Mouse (Mus musculus) thymus, adult 2 months (tissue): ENCODE results near the gene Rbfox2.

Experiments
- CTCF ChIP-seq: fragments of 200-500 bp; IDR thresholded peaks from 2 replicates; pipeline ENCODE4 v1.5.1; 2012; ENCODE audit warnings: mild to moderate bottlenecking, control low read depth, low read length, moderate library complexity, borderline replicate concordance; ENCODE audit not compliant: control insufficient read depth, poor library complexity, insufficient read depth; ENCODE audit errors: extremely low read depth
- POLR2A ChIP-seq: fragments of 200-500 bp; IDR thresholded peaks from 2 replicates; pipeline ENCODE4 v1.6.1; 2012; ENCODE audit warnings: mild to moderate bottlenecking, low read length, control low read depth, moderate library complexity; ENCODE audit not compliant: control insufficient read depth, poor library complexity, insufficient read depth; ENCODE audit errors: extremely low read depth

DNA sequence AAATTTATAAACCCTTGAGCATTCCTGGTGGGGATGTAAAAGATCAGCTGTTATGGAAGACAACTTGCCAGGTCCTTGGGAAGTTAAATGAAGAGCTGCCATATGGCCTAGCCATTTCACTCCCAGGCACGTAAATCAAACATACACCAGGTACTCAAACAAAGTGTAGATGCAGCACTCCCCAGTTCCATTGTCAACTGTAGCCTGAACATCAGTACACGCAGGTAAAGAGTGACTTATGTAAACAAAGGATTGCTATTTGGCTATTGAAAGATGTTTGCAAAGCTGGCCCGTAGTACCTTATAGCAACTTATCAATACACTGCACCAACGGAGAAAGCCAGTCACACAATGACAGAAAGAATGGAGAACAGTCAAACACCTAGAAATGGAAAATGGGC is 67.2 kb downstream of the Rbfox2 start:
- TF ChIP-seq POLR2A, result no peak
- no peak for TF ChIP-seq CTCF
